In genomic region chr12:64449911-64450310, GRCm38 (mm10) we compare ENCODE assay signal across 23 mouse cellular contexts. TPM values are rescaled to one million over a fixed set of nuclear protein-coding genes. Genes with fewer than 3 reads are reported as not detected.
A peak's percentile ranks its signal among the peaks of the same experiment; 100 is the strongest.
DNase-seq lines count a peak whose midpoint lies in the region; ATAC-seq and TF ChIP-seq lines count a peak whose summit lies in the region.
"Had no signal": no experiment of that assay in that cellular context is flagged by ENCODE, and none has a peak within 500 bp of the region (broad histone marks: within the 10 kb centered on the region; RNA-seq: fewer than 3 reads in every experiment).

No protein-coding gene starts in this region.

- ATAC-seq in heart, postnatal 0 days (ENCODE audit: insufficient read depth, low read depth), result no peak
- ATAC-seq: midbrain, embryonic 13.5 days had no signal

- no peak for TF ChIP-seq CTCF in heart, postnatal 0 days (IDR thresholded peaks at IDR 0.05; ENCODE audit: low read depth)

- no peaks in the 10 kb centered on the region for H3K4me1 ChIP-seq in heart, postnatal 0 days (ENCODE audit: control insufficient read depth, insufficient read depth)
- H3K4me1 ChIP-seq: forebrain, embryonic 12.5 days; lung, embryonic 15.5 days; midbrain, embryonic 13.5 days had no signal

- H3K27ac ChIP-seq in heart, postnatal 0 days (ENCODE audit: low read depth), result no peak overlapping the region
- H3K27ac ChIP-seq: forebrain, embryonic 12.5 days; lung, embryonic 15.5 days; midbrain, embryonic 13.5 days had no signal

- WGBS in heart, postnatal 0 days, result 56% methylated on average over 9 of the region's 9 CpGs

- no peak overlapping the region for H3K9ac ChIP-seq in heart, postnatal 0 days (replicated peaks; ENCODE audit: low read depth, low read length)
- H3K9ac ChIP-seq: forebrain, embryonic 12.5 days; lung, embryonic 15.5 days; midbrain, embryonic 13.5 days had no signal

- no peaks in the 10 kb centered on the region for H3K27me3 ChIP-seq in heart, postnatal 0 days (ENCODE audit: control insufficient read depth, insufficient read depth, low read length)
- H3K27me3 ChIP-seq: forebrain, embryonic 12.5 days; lung, embryonic 15.5 days; midbrain, embryonic 13.5 days had no signal

- no peak overlapping the region for H3K4me3 ChIP-seq in heart, postnatal 0 days (ENCODE audit: low read depth, low read length)
- H3K4me3 ChIP-seq: forebrain, embryonic 12.5 days; lung, embryonic 15.5 days; midbrain, embryonic 13.5 days had no signal

- DNase-seq in heart, postnatal 0 days (ENCODE audit: low spot score), result peak; percentile 13
- DNase-seq in heart, postnatal 36 days, result no peak
- peak; percentile 11 to 16 for DNase-seq in layer of hippocampus, adult 8-10 months (ENCODE audit: low spot score in 2 of 2)
- DNase-seq in layer of hippocampus, postnatal 36 days, result no peak
- DNase-seq in 3T3-L1 (ENCODE audit: low read depth, low spot score), result peak; percentile 3
- DNase-seq in brain, adult 2 months (ENCODE audit: low read depth, low spot score), result peak; percentile 57
- no peak for DNase-seq in thymus, adult 18-20 months
- DNase-seq in thymus, postnatal 4 days, result no peak
- DNase-seq: B cell, adult 2 months; cerebellum, postnatal 14 days; embryo, embryonic 11 days; gastrocnemius, postnatal 25 days; heart, postnatal 14 days; liver had no signal

- no peaks in the 10 kb centered on the region for H3K36me3 ChIP-seq in heart, postnatal 0 days (replicated peaks; ENCODE audit: control insufficient read depth, insufficient read depth, low read length)
- H3K36me3 ChIP-seq: forebrain, embryonic 12.5 days; lung, embryonic 15.5 days; midbrain, embryonic 13.5 days had no signal

- no peak for TF ChIP-seq EP300 in heart, postnatal 0 days (IDR thresholded peaks at IDR 0.05; ENCODE audit: low read depth)

- no peaks in the 10 kb centered on the region for H3K9me3 ChIP-seq in heart, postnatal 0 days (replicated peaks; ENCODE audit: control insufficient read depth, low read length)
- H3K9me3 ChIP-seq: forebrain, embryonic 12.5 days; lung, embryonic 15.5 days; midbrain, embryonic 13.5 days had no signal

- intact Hi-C loops in heart, postnatal 36 days (cut with DNase I), result no loop called here

- H3K4me2 ChIP-seq in heart, postnatal 0 days (ENCODE audit: low read depth, low read length), result no peak overlapping the region
- H3K4me2 ChIP-seq: forebrain, embryonic 12.5 days; lung, embryonic 15.5 days; midbrain, embryonic 13.5 days had no signal

RNA-seq across cellular contexts. Expression of gene Fscb, which starts 24.6 kb away (rescaled TPM):
- not detected in 2 replicates for total RNA-seq in heart, postnatal 0 days (2014; rRNA removed; ENCODE audit: low replicate concordance)
- not detected in 2 replicates for polyA plus RNA-seq in heart, postnatal 0 days (2015; fragmentation: Nextera tagmentation; extraction: Ambion mirVana)
- not detected for total RNA-seq in heart, postnatal 36 days (2021)
- not detected for total RNA-seq in layer of hippocampus, adult 8-10 months (2022)
- not detected for total RNA-seq in layer of hippocampus, postnatal 36 days (2021)
- total RNA-seq: gastrocnemius, postnatal 25 days; heart, adult 8-10 months; heart, postnatal 14 days; left cerebral cortex, postnatal 36 days had no signal
- polyA plus RNA-seq: forebrain, embryonic 12.5 days; intestine, embryonic 14.5 days; kidney, embryonic 16.5 days; lung, embryonic 15.5 days; midbrain, embryonic 13.5 days; neural tube, embryonic 11.5 days; urinary bladder, adult 2 months had no signal

Comparison
In these comparisons a context has a peak if more than half of its experiments do, and no peak if none do; other contexts are left out.
1. DNase-seq: peak in heart, postnatal 0 days (single experiment), layer of hippocampus, adult 8-10 months (2 of 2), 3T3-L1 (single experiment) and brain, adult 2 months (single experiment); none in heart, postnatal 36 days (0 of 2), layer of hippocampus, postnatal 36 days (0 of 2), thymus, adult 18-20 months (0 of 2) and thymus, postnatal 4 days (single experiment).